In genomic region chr15:101181106-101181466, GRCm38 (mm10) we compare ENCODE assay signal across 9 mouse cellular contexts. TPM values are rescaled to one million over a fixed set of nuclear protein-coding genes. Genes with fewer than 3 reads are reported as not detected.
DNase-seq lines count a peak whose midpoint lies in the region; ATAC-seq and TF ChIP-seq lines count a peak whose summit lies in the region.
"Had no signal": no experiment of that assay in that cellular context is flagged by ENCODE, and none has a peak within 500 bp of the region (broad histone marks: within the 10 kb centered on the region; RNA-seq: fewer than 3 reads in every experiment).

No protein-coding gene starts in this region.

- H3K9me3 ChIP-seq in heart, embryonic 12.5 days (replicated peaks) = no peaks in the 10 kb centered on the region
- no peaks in the 10 kb centered on the region for H3K9me3 ChIP-seq in lung, embryonic 14.5 days (ENCODE audit: low read depth, low read length)
- H3K9me3 ChIP-seq in embryonic facial prominence, embryonic 12.5 days = no peaks in the 10 kb centered on the region
- H3K9me3 ChIP-seq in neural tube, embryonic 12.5 days = no peaks in the 10 kb centered on the region

- intact Hi-C loops in heart, postnatal 25 days (cut with DNase I) = loop anchor here (2.0 kb wide), 1 partner anchor 16 kb away; no protein-coding TSS in a partner anchor

- H3K4me1 ChIP-seq in heart, embryonic 12.5 days (replicated peaks) = peaks cover 66% of the 10 kb centered on the region
- peaks cover 24% of the 10 kb centered on the region; the same call in 1 of the 2 replicates for H3K4me1 ChIP-seq in lung, embryonic 14.5 days (ENCODE audit: insufficient read depth)
- H3K4me1 ChIP-seq in embryonic facial prominence, embryonic 12.5 days = peaks cover 53% of the 10 kb centered on the region
- H3K4me1 ChIP-seq in neural tube, embryonic 12.5 days = peaks cover 65% of the 10 kb centered on the region

- no peaks in the 10 kb centered on the region for H3K27me3 ChIP-seq in heart, embryonic 12.5 days (replicated peaks)
- H3K27me3 ChIP-seq in lung, embryonic 14.5 days (ENCODE audit: insufficient read depth, low read length) = no peaks in the 10 kb centered on the region
- H3K27me3 ChIP-seq in embryonic facial prominence, embryonic 12.5 days = no peaks in the 10 kb centered on the region
- no peaks in the 10 kb centered on the region for H3K27me3 ChIP-seq in neural tube, embryonic 12.5 days (replicated peaks)

- no peak for TF ChIP-seq CTCF in lung, embryonic 14.5 days (IDR thresholded peaks at IDR 0.05; ENCODE audit: low read depth)

- H3K27ac ChIP-seq in heart, embryonic 12.5 days (ENCODE audit: poor library complexity, severe bottlenecking) = peak overlapping the region; percentile 41; the same call in 1 of the 2 replicates
- H3K27ac ChIP-seq in lung, embryonic 14.5 days (ENCODE audit: low read depth) = peak overlapping the region; percentile 36; the same call in 1 of the 2 replicates
- peak overlapping the region; percentile 43; the same call in 1 of the 2 replicates for H3K27ac ChIP-seq in embryonic facial prominence, embryonic 12.5 days
- no peak overlapping the region for H3K27ac ChIP-seq in neural tube, embryonic 12.5 days

- no peak for ATAC-seq in heart, embryonic 12.5 days (ENCODE audit: insufficient number of reproducible peaks, low FRiP score)
- ATAC-seq in lung, embryonic 14.5 days (ENCODE audit: insufficient read depth) = no peak
- ATAC-seq in embryonic facial prominence, embryonic 12.5 days (ENCODE audit: insufficient number of reproducible peaks, insufficient read depth, low FRiP score, low TSS enrichment) = no peak
- no peak for ATAC-seq in neural tube, embryonic 12.5 days (ENCODE audit: low FRiP score, low read depth)
- no peak for ATAC-seq in megakaryocyte progenitor cell, adult 5-6 weeks (replicated peaks; ENCODE audit: poor library complexity)

- no peak overlapping the region for H3K4me3 ChIP-seq in heart, embryonic 12.5 days
- H3K4me3 ChIP-seq in lung, embryonic 14.5 days (ENCODE audit: low read depth, low read length) = no peak overlapping the region
- no peak overlapping the region for H3K4me3 ChIP-seq in embryonic facial prominence, embryonic 12.5 days
- H3K4me3 ChIP-seq in neural tube, embryonic 12.5 days = no peak overlapping the region

- H3K9ac ChIP-seq in heart, embryonic 12.5 days = peak overlapping the region; percentile 29
- H3K9ac ChIP-seq in lung, embryonic 14.5 days = no peak overlapping the region
- H3K9ac ChIP-seq in embryonic facial prominence, embryonic 12.5 days = no peak overlapping the region
- 0 out of 2 replicates have a peak overlapping the region, but pooled peaks have one; percentile 35 for H3K9ac ChIP-seq in neural tube, embryonic 12.5 days

- no peak overlapping the region for H3K4me2 ChIP-seq in heart, embryonic 12.5 days
- H3K4me2 ChIP-seq in lung, embryonic 14.5 days = no peak overlapping the region
- no peak overlapping the region for H3K4me2 ChIP-seq in embryonic facial prominence, embryonic 12.5 days (replicated peaks)
- H3K4me2 ChIP-seq in neural tube, embryonic 12.5 days (replicated peaks) = peak overlapping the region; percentile 28

- WGBS in heart, embryonic 12.5 days = 34% methylated on average over 5 of the region's 5 CpGs
- WGBS in lung, embryonic 14.5 days = 30% methylated on average over 5 of the region's 5 CpGs
- 25% methylated on average over 5 of the region's 5 CpGs for WGBS in embryonic facial prominence, embryonic 12.5 days
- WGBS in neural tube, embryonic 12.5 days = 8% methylated on average over 5 of the region's 5 CpGs

- H3K36me3 ChIP-seq in heart, embryonic 12.5 days = peaks cover 4% of the 10 kb centered on the region
- no peaks in the 10 kb centered on the region for H3K36me3 ChIP-seq in lung, embryonic 14.5 days (ENCODE audit: insufficient read depth)
- peaks cover 2% of the 10 kb centered on the region; the same call in 1 of the 2 replicates for H3K36me3 ChIP-seq in embryonic facial prominence, embryonic 12.5 days
- H3K36me3 ChIP-seq in neural tube, embryonic 12.5 days = peaks cover 4% of the 10 kb centered on the region; the same call in 1 of the 2 replicates

- no peak for DNase-seq in heart, postnatal 25 days (ENCODE audit: low spot score)
- DNase-seq in lung, embryonic 14.5 days = no peak
- DNase-seq in lung, postnatal 14 days = no peak
- DNase-seq in spleen, postnatal 4 days (ENCODE audit: low spot score in 2 of 2) = no peak
- DNase-seq: kidney, adult 18-20 months had no signal

RNA-seq across cellular contexts. Expression of gene Acvr1b, which starts 7.2 kb away (rescaled TPM):
- 6.8 TPM in 2 replicates for polyA plus RNA-seq in heart, embryonic 12.5 days (2016; fragmentation: Nextera tagmentation; extraction: Ambion mirVana)
- total RNA-seq in heart, postnatal 25 days (2021) = 10 to 100 TPM; 11.7 to 14.5 TPM
- polyA plus RNA-seq in lung, embryonic 14.5 days (2014; fragmentation: Nextera tagmentation; extraction: Ambion mirVana) = 6.3 and 6.4 TPM in 2 replicates
- 7.5 and 8.2 TPM in 2 replicates for polyA plus RNA-seq in embryonic facial prominence, embryonic 12.5 days (2016; fragmentation: Nextera tagmentation; extraction: Ambion mirVana)
- 15.9 and 17.6 TPM in 2 replicates for polyA plus RNA-seq in neural tube, embryonic 12.5 days (2016; fragmentation: Nextera tagmentation; extraction: Ambion mirVana)
- 3.4 and 4.8 TPM in 2 replicates for total RNA-seq in megakaryocyte progenitor cell, adult 5-6 weeks (2015)
- total RNA-seq in megakaryocyte progenitor cell, adult 5-6 weeks (2017) = 6.4 and 10.3 TPM in 2 replicates

RNA-seq across cellular contexts. Expression of gene Grasp, which starts 42.9 kb away (rescaled TPM):
- polyA plus RNA-seq in heart, embryonic 12.5 days (2016; fragmentation: Nextera tagmentation; extraction: Ambion mirVana) = 6.6 and 7.3 TPM in 2 replicates
- total RNA-seq in heart, postnatal 25 days (2021) = 10 to 100 TPM in 1 of 2 experiments, 1 to 10 TPM in 1; 9.4 to 12.3 TPM
- polyA plus RNA-seq in lung, embryonic 14.5 days (2014; fragmentation: Nextera tagmentation; extraction: Ambion mirVana) = 7.8 and 10.4 TPM in 2 replicates
- polyA plus RNA-seq in embryonic facial prominence, embryonic 12.5 days (2016; fragmentation: Nextera tagmentation; extraction: Ambion mirVana) = 9.5 and 10.7 TPM in 2 replicates
- polyA plus RNA-seq in neural tube, embryonic 12.5 days (2016; fragmentation: Nextera tagmentation; extraction: Ambion mirVana) = 9.2 and 13.8 TPM in 2 replicates
- 0.98 and 1.1 TPM in 2 replicates for total RNA-seq in megakaryocyte progenitor cell, adult 5-6 weeks (2015)
- total RNA-seq in megakaryocyte progenitor cell, adult 5-6 weeks (2017) = 1.00 and 1.1 TPM in 2 replicates

RNA-seq across cellular contexts. Expression of gene Acvrl1, which starts 52.8 kb away (rescaled TPM):
- 3.1 and 3.6 TPM in 2 replicates for polyA plus RNA-seq in heart, embryonic 12.5 days (2016; fragmentation: Nextera tagmentation; extraction: Ambion mirVana)
- 10 to 100 TPM; 23.2 to 31.5 TPM for total RNA-seq in heart, postnatal 25 days (2021)
- 34.4 and 39.0 TPM in 2 replicates for polyA plus RNA-seq in lung, embryonic 14.5 days (2014; fragmentation: Nextera tagmentation; extraction: Ambion mirVana)
- 10.8 and 11.3 TPM in 2 replicates for polyA plus RNA-seq in embryonic facial prominence, embryonic 12.5 days (2016; fragmentation: Nextera tagmentation; extraction: Ambion mirVana)
- polyA plus RNA-seq in neural tube, embryonic 12.5 days (2016; fragmentation: Nextera tagmentation; extraction: Ambion mirVana) = 8.3 and 10.2 TPM in 2 replicates
- 0.27 and 1.1 TPM in 2 replicates for total RNA-seq in megakaryocyte progenitor cell, adult 5-6 weeks (2015)
- 1.6 and 1.7 TPM in 2 replicates for total RNA-seq in megakaryocyte progenitor cell, adult 5-6 weeks (2017)

Comparison
In these comparisons a context has a peak if more than half of its experiments do, and no peak if none do; other contexts are left out.
1. H3K9ac ChIP-seq: peak in heart, embryonic 12.5 days (single experiment) and neural tube, embryonic 12.5 days (single experiment); none in lung, embryonic 14.5 days (single experiment) and embryonic facial prominence, embryonic 12.5 days (single experiment).